Mouse (Mus musculus) 416B (cell line): ENCODE measurements around the gene Zfp36.
"Not testable (repeated sequence)": the region's sequence is repeated elsewhere in the genome, so short reads cannot be mapped to it uniquely, and the experiment has no call there.

Experiments used
- DNase-seq: peaks from one replicate; pipeline ENCODE4 v3.0.0; 2011; ENCODE audit warnings: low read depth

The Zfp36 gene

GRCm38 (mm10) chr7:28380237-28381016 lies at the start of gene Zfp36:
Gene Zfp36, minus strand, starts transcription at chr7:28380253.
- no peak for DNase-seq

GRCm38 (mm10) chr7:28427738-28428137 lies 47.7 kb upstream of the Zfp36 start:
- no peak for DNase-seq

- no peak for DNase-seq
Observed at GRCm38 (mm10) chr7:28423018-28423417, 43.0 kb upstream of the Zfp36 start.

- no peak for DNase-seq
Observed at GRCm38 (mm10) chr7:28419416-28419815, 39.4 kb upstream of the Zfp36 start.

GRCm38 (mm10) chr7:28418096-28418670 lies 38.1 kb upstream of the Zfp36 start:
- no peak for DNase-seq

GRCm38 (mm10) chr7:28417368-28417767 lies 37.3 kb upstream of the Zfp36 start:
- DNase-seq: peak; percentile 31

- no peak for DNase-seq
Observed at GRCm38 (mm10) chr7:28412826-28413225, 32.8 kb upstream of the Zfp36 start.

GRCm38 (mm10) chr7:28410841-28411475 lies 30.9 kb upstream of the Zfp36 start:
- no peak for DNase-seq

GRCm38 (mm10) chr7:28401942-28402341 lies 21.9 kb upstream of the Zfp36 start:
- no peak for DNase-seq

- peak; percentile 61 for DNase-seq
Observed at GRCm38 (mm10) chr7:28401030-28401429, 21.0 kb upstream of the Zfp36 start.

- DNase-seq: no peak
Observed at GRCm38 (mm10) chr7:28398696-28399340, 18.8 kb upstream of the Zfp36 start.

- peak; percentile 58 for DNase-seq
Observed at GRCm38 (mm10) chr7:28398000-28398399, 17.9 kb upstream of the Zfp36 start.

- no peak for DNase-seq
Observed at GRCm38 (mm10) chr7:28395425-28395824, 15.4 kb upstream of the Zfp36 start.

- DNase-seq: no peak
Observed at GRCm38 (mm10) chr7:28393272-28393951, 13.4 kb upstream of the Zfp36 start.

GRCm38 (mm10) chr7:28392429-28393271 lies 12.6 kb upstream of the Zfp36 start, which contains the start of the genes Med29 and Paf1:
Gene Med29, minus strand, starts transcription at chr7:28392708.
Gene Paf1, plus strand, starts transcription at chr7:28392951.
- peak; percentile 100 for DNase-seq

GRCm38 (mm10) chr7:28390331-28390730 lies 10.3 kb upstream of the Zfp36 start:
- DNase-seq: no peak

- DNase-seq: not testable (repeated sequence)
Observed at GRCm38 (mm10) chr7:28387384-28387783, 7.3 kb upstream of the Zfp36 start.

- not testable (repeated sequence) for DNase-seq
Observed at GRCm38 (mm10) chr7:28386877-28387276, 6.8 kb upstream of the Zfp36 start.

- peak; percentile 95 for DNase-seq
Observed at GRCm38 (mm10) chr7:28386462-28386861, 6.4 kb upstream of the Zfp36 start.

GRCm38 (mm10) chr7:28386007-28386406 lies 6.0 kb upstream of the Zfp36 start:
- peak; percentile 89 for DNase-seq

- no peak for DNase-seq
Observed at GRCm38 (mm10) chr7:28385196-28385595, 5.1 kb upstream of the Zfp36 start.
